Mouse (Mus musculus) testis, adult 2 months (tissue): ENCODE data around the gene Ptpro.

Experiments used
- CTCF ChIP-seq: fragments of 200-500 bp; IDR thresholded peaks from 2 replicates; pipeline ENCODE4 v1.5.1; 2012; ENCODE audit warnings: low read depth, mild to moderate bottlenecking, inconsistent platforms, low read length, moderate library complexity; ENCODE audit not compliant: control insufficient read depth, insufficient read depth, insufficient replicate concordance
- POLR2A ChIP-seq: fragments of 200-500 bp; IDR thresholded peaks from 2 replicates; pipeline ENCODE4 v1.6.1; 2012; ENCODE audit warnings: low read depth, mild to moderate bottlenecking, inconsistent platforms, low read length, moderate library complexity; ENCODE audit not compliant: control insufficient read depth

DNA sequence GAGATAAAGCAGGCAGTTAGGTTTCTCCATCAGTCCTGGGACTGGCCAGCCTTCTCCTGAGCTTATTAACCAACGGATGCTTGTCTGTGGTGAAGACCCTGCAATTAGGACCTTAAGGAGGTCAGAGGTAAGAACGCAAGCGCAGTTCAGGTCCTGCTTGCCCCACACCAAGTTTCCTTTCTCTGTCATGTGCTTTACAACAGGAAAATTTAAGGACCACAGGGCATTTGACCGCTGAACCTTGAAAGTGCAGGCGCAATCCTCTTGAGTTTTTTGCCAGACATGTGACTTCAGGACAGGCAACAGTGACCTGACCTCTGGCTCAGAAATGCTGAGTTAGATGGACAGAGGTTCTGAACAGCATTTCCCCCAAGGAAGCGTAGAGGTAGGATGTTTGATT, 45.0 kb upstream of the Ptpro start:
- TF ChIP-seq POLR2A, result no peak
- TF ChIP-seq CTCF, result no peak
